Mouse (Mus musculus) liver (tissue): ENCODE data around the gene Minos1.

ENCODE experiments used
- DNase-seq: peaks from one replicate; pipeline ENCODE4 v3.0.0-alpha.2; 2020; ENCODE audit warnings: mixed read lengths

Minos1 gene

GRCm38 (mm10) chr4:139142985-139143384, 12.1 kb upstream of the Minos1 start:
- no peak for DNase-seq

GRCm38 (mm10) chr4:139141785-139142184, 10.9 kb upstream of the Minos1 start:
- DNase-seq = no peak

- DNase-seq = no peak
Measured at GRCm38 (mm10) chr4:139140267-139140666, 9.4 kb upstream of the Minos1 start.

GRCm38 (mm10) chr4:139136011-139136410, 5.1 kb upstream of the Minos1 start:
- DNase-seq = no peak

GRCm38 (mm10) chr4:139133109-139133508, 2.2 kb upstream of the Minos1 start:
- no peak for DNase-seq

- no peak for DNase-seq
Measured at GRCm38 (mm10) chr4:139131858-139132672, 1.2 kb upstream of the Minos1 start.

GRCm38 (mm10) chr4:139129806-139130700, 860 bp downstream of the Minos1 start:
- DNase-seq = peak; percentile 60

GRCm38 (mm10) chr4:139126475-139126874, 4.4 kb downstream of the Minos1 start:
- no peak for DNase-seq

- DNase-seq = no peak
Measured at GRCm38 (mm10) chr4:139124940-139125339, 6.0 kb downstream of the Minos1 start.

- DNase-seq = no peak
Measured at GRCm38 (mm10) chr4:139122557-139122956, 8.4 kb downstream of the Minos1 start.

- no peak for DNase-seq
Measured at GRCm38 (mm10) chr4:139120998-139121397, 9.9 kb downstream of the Minos1 start.

- DNase-seq = no peak
Measured at GRCm38 (mm10) chr4:139120281-139120814, 10.6 kb downstream of the Minos1 start.

GRCm38 (mm10) chr4:139116356-139117063, 14.4 kb downstream of the Minos1 start:
- DNase-seq = peak; percentile 38

GRCm38 (mm10) chr4:139115721-139116120, 15.2 kb downstream of the Minos1 start:
- DNase-seq = peak; percentile 32

- DNase-seq = no peak
Measured at GRCm38 (mm10) chr4:139112482-139112881, 18.4 kb downstream of the Minos1 start.

GRCm38 (mm10) chr4:139111421-139111820, 19.5 kb downstream of the Minos1 start:
- DNase-seq = no peak

- no peak for DNase-seq
Measured at GRCm38 (mm10) chr4:139110858-139111257, 20.1 kb downstream of the Minos1 start.

GRCm38 (mm10) chr4:139105453-139105852, 25.5 kb downstream of the Minos1 start:
- DNase-seq = no peak

GRCm38 (mm10) chr4:139101546-139101945, 29.4 kb downstream of the Minos1 start:
- DNase-seq = no peak

- no peak for DNase-seq
Measured at GRCm38 (mm10) chr4:139100326-139100725, 30.6 kb downstream of the Minos1 start.

- DNase-seq = no peak
Measured at GRCm38 (mm10) chr4:139096201-139096600, 34.7 kb downstream of the Minos1 start.

GRCm38 (mm10) chr4:139095406-139095805, 35.5 kb downstream of the Minos1 start:
- DNase-seq = no peak

GRCm38 (mm10) chr4:139093196-139093530, 37.8 kb downstream of the Minos1 start:
- DNase-seq = no peak
